Mouse (Mus musculus): Measurements from ENCODE around the gene Srgap2. TPM values are rescaled to one million over a fixed set of nuclear protein-coding genes. Genes with fewer than 3 reads are reported as not detected.

Srgap2 gene
- polyA plus RNA-seq, 1 experiment from 2014 or later, result 24.5 TPM

DNA sequence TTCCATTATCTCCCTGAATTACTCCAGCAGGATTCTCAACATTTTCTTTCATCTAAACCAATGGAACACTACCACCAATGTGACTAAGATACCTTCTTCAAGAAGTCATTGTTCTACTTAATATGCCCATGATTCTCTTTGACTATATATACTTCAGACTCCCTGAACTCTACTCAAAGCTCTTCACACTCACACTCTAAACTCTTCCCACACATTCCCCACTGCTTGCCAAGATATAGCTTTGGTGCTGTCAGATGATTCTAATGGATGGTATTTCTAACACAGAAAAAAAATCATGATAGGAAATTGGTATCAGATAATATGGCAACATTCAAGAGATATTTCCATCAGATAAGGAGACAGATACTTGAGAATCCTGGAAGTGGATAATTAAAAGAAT, 129.0 kb downstream of the Srgap2 start:
- Histone ChIP-seq H3K4me2 (replicated peaks; ENCODE audit: low read depth, low read length) (no peak overlapping the region), H3K27ac (ENCODE audit: low read length) (no peak overlapping the region), H3K9me3 (ENCODE audit: control insufficient read depth, low read depth, low read length) (no peaks in the 10 kb centered on the region), H3K27me3 (ENCODE audit: control insufficient read depth, insufficient read depth, low read length) (no peaks in the 10 kb centered on the region), H3K4me1 (ENCODE audit: control insufficient read depth, insufficient read depth, low read length) (no peaks in the 10 kb centered on the region), H3K4me3 (ENCODE audit: low read depth, low read length) (no peak overlapping the region), H3K9ac (replicated peaks; ENCODE audit: low read depth, low read length) (no peak overlapping the region), H3K36me3 (ENCODE audit: control insufficient read depth, insufficient read depth, low read length) (no peaks in the 10 kb centered on the region)
- no peak for ATAC-seq (ENCODE audit: insufficient number of reproducible peaks, insufficient read depth, low FRiP score, low read depth)

DNA sequence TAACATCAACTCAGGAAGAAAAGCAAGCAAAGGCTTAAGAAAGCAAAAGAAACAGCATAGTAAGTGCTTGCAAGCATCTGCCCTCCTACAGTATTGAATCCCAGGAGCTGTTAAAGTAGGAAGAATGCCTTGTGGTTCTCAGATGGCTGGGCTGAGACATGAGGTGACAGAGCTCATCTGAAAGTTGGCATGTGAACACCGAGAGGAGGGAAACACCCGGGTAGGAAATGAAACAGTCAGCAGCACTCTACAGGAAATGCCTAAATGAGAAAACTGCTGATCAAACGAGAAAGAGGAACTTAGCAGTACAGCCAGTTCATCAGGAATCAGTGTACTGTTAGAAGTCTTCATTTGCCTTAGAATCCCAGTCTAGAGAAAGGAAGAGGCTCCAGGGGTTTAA, 142.7 kb downstream of the Srgap2 start:
- no peaks in the 10 kb centered on the region for H3K36me3 ChIP-seq (ENCODE audit: control insufficient read depth, insufficient read depth, low read length)
- H3K4me1 ChIP-seq (ENCODE audit: control insufficient read depth, insufficient read depth, low read length), result peaks cover 11% of the 10 kb centered on the region; the same call in 1 of the 2 replicates
- H3K4me3 ChIP-seq (ENCODE audit: low read depth, low read length), result no peak overlapping the region
- 45% methylated on average over 3 of the region's 3 CpGs for WGBS
- H3K27ac ChIP-seq (ENCODE audit: low read length), result no peak overlapping the region
- no peaks in the 10 kb centered on the region for H3K27me3 ChIP-seq (ENCODE audit: control insufficient read depth, insufficient read depth, low read length)
- no peaks in the 10 kb centered on the region for H3K9me3 ChIP-seq (ENCODE audit: control insufficient read depth, low read depth, low read length)
- no peak for ATAC-seq (ENCODE audit: insufficient number of reproducible peaks, insufficient read depth, low FRiP score, low read depth)
- H3K4me2 ChIP-seq (replicated peaks; ENCODE audit: low read depth, low read length), result no peak overlapping the region
- no peak overlapping the region for H3K9ac ChIP-seq (replicated peaks; ENCODE audit: low read depth, low read length)

DNA sequence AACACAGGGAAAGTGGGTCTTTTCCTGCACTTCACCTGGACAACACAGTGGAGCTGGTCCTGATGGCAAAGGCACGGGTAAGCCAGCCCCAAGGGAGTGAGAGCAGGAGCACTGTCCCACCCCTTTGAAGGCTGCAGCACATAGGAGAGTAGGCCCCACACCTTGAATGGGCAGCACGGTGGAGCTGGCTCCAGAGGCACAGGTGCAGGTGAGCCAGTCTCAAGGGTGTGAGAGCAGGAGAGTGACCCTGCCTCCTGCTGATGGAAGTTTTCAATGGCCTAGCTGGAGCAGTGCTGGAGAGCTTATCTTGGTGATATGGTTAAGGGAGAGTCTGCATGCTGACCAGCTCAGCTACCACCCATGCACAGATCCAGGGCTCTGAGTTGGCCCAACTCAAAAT, 145.0 kb downstream of the Srgap2 start:
- Histone ChIP-seq H3K4me2 (replicated peaks; ENCODE audit: low read depth, low read length) (no peak overlapping the region), H3K27me3 (ENCODE audit: control insufficient read depth, insufficient read depth, low read length) (no peaks in the 10 kb centered on the region), H3K27ac (ENCODE audit: low read length) (no peak overlapping the region), H3K4me3 (ENCODE audit: low read depth, low read length) (no peak overlapping the region), H3K36me3 (ENCODE audit: control insufficient read depth, insufficient read depth, low read length) (no peaks in the 10 kb centered on the region), H3K9me3 (ENCODE audit: control insufficient read depth, low read depth, low read length) (no peaks in the 10 kb centered on the region), H3K4me1 (ENCODE audit: control insufficient read depth, insufficient read depth, low read length) (peaks cover 24% of the 10 kb centered on the region), H3K9ac (replicated peaks; ENCODE audit: low read depth, low read length) (no peak overlapping the region)
- WGBS, result 71% methylated on average over 2 of the region's 2 CpGs
- ATAC-seq (ENCODE audit: insufficient number of reproducible peaks, insufficient read depth, low FRiP score, low read depth), result peak; percentile 61; the same call in 1 of the 2 replicates

DNA sequence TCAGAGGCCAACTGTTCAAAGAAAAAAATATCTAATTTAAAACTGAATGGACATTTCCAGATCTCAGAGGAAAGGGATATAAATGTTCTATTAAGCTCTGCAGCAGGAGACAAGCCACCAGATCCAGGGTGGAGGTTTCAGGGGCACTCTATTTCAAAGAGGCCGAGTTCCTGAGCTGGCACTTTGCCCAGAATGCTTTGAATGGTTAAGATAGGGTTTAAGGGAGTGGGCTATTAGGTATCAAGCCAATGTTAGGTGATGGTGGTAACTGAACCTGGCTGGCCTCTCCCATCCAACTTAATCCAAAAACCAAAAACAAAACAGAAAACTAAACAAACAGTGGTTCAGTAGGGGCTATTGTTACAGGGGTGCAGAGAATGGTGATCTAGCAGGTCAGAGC, 146.9 kb downstream of the Srgap2 start:
- no peak for ATAC-seq (ENCODE audit: insufficient number of reproducible peaks, insufficient read depth, low FRiP score, low read depth)
- WGBS, result 7% methylated on average over 1 of the region's 1 CpGs
- Histone ChIP-seq H3K4me3 (ENCODE audit: low read depth, low read length) (no peak overlapping the region), H3K4me1 (ENCODE audit: control insufficient read depth, insufficient read depth, low read length) (peaks cover 24% of the 10 kb centered on the region), H3K4me2 (replicated peaks; ENCODE audit: low read depth, low read length) (no peak overlapping the region), H3K27ac (ENCODE audit: low read length) (no peak overlapping the region), H3K27me3 (ENCODE audit: control insufficient read depth, insufficient read depth, low read length) (no peaks in the 10 kb centered on the region), H3K36me3 (ENCODE audit: control insufficient read depth, insufficient read depth, low read length) (no peaks in the 10 kb centered on the region), H3K9ac (replicated peaks; ENCODE audit: low read depth, low read length) (no peak overlapping the region), H3K9me3 (ENCODE audit: control insufficient read depth, low read depth, low read length) (no peaks in the 10 kb centered on the region)

DNA sequence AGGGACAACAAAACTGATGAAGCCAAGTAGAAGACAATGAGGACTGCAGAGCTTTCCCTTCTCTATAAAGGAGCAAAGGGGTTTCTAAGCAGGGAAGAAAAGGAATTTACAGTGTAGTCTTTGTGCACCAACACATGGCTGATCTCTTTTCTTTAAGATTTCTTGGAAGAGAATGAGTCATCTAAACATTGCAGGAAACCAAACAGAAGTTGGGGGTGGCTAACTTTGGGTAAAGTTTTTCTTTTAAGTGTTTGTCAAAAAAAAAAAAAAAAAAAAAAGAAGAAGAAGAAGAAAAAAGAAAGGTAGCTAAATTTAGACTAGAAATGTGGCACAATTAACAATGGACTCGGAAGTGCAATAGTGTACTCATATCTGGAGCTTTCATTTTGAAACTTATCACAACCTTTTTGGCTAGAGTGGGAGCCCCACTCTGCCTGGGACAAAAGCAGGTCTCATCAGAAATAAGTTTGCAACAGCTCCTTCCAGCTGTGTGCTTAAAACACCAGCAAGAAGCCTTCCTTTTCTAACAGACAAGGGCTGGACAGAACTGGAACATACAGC, 148.2 kb downstream of the Srgap2 start:
- Histone ChIP-seq H3K27me3 (ENCODE audit: control insufficient read depth, insufficient read depth, low read length) (no peaks in the 10 kb centered on the region), H3K9me3 (ENCODE audit: control insufficient read depth, low read depth, low read length) (no peaks in the 10 kb centered on the region), H3K9ac (replicated peaks; ENCODE audit: low read depth, low read length) (no peak overlapping the region), H3K4me3 (ENCODE audit: low read depth, low read length) (no peak overlapping the region), H3K36me3 (ENCODE audit: control insufficient read depth, insufficient read depth, low read length) (no peaks in the 10 kb centered on the region), H3K4me2 (replicated peaks; ENCODE audit: low read depth, low read length) (no peak overlapping the region), H3K4me1 (ENCODE audit: control insufficient read depth, insufficient read depth, low read length) (peaks cover 24% of the 10 kb centered on the region), H3K27ac (ENCODE audit: low read length) (peak overlapping the region; percentile 40; the same call in 1 of the 2 replicates)
- WGBS, result 50% methylated on average over 1 of the region's 1 CpGs
- no peak for ATAC-seq (ENCODE audit: insufficient number of reproducible peaks, insufficient read depth, low FRiP score, low read depth)

DNA sequence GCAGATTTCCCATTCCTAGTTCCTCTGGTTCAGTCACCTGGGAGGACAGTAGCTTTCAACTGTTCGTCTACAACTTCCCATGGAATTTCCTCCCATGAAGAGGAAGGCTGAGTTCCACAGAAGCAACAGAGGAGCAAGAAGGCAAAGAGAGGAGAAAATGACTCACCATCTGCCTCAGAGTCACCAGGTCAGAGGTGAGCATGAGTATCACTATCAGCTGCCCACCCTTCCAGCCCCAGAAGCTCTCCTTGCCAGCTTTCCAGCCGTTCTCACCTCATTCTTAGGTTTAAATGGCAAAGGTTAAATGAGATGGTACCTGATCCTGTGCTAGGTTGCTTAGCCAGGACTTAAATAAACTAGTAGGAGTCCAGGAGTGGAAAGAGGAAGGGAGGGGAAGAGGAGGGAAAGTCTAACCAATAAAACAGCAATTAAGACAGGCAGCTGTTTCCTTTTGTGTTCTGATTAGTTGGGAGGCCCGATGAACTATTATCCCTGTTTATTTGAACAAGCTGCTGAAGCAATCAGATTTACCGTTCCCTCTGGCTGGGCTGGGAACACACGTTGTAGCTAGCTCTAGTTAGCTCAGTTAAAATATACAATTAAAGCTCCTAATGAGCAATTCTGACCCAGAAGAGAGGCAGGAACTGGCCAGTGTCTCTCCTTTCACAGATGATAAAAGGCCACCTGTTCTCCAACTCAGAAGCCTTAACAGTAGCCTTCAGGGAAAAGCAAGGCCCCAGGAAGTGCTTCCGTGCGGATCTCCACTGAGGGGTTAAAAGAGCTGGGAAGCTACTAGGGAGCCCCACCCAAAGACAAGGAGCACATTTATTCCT, 148.9 kb downstream of the Srgap2 start:
- ATAC-seq (ENCODE audit: insufficient number of reproducible peaks, insufficient read depth, low FRiP score, low read depth), result no peak
- H3K36me3 ChIP-seq (ENCODE audit: control insufficient read depth, insufficient read depth, low read length), result no peaks in the 10 kb centered on the region
- H3K27me3 ChIP-seq (ENCODE audit: control insufficient read depth, insufficient read depth, low read length), result no peaks in the 10 kb centered on the region
- peak overlapping the region; percentile 40; the same call in 1 of the 2 replicates for H3K27ac ChIP-seq (ENCODE audit: low read length)
- H3K9me3 ChIP-seq (ENCODE audit: control insufficient read depth, low read depth, low read length), result no peaks in the 10 kb centered on the region
- peaks cover 24% of the 10 kb centered on the region for H3K4me1 ChIP-seq (ENCODE audit: control insufficient read depth, insufficient read depth, low read length)
- no peak overlapping the region for H3K4me3 ChIP-seq (ENCODE audit: low read depth, low read length)
- 37% methylated on average over 7 of the region's 7 CpGs for WGBS
- H3K4me2 ChIP-seq (replicated peaks; ENCODE audit: low read depth, low read length), result no peak overlapping the region
- H3K9ac ChIP-seq (replicated peaks; ENCODE audit: low read depth, low read length), result no peak overlapping the region

DNA sequence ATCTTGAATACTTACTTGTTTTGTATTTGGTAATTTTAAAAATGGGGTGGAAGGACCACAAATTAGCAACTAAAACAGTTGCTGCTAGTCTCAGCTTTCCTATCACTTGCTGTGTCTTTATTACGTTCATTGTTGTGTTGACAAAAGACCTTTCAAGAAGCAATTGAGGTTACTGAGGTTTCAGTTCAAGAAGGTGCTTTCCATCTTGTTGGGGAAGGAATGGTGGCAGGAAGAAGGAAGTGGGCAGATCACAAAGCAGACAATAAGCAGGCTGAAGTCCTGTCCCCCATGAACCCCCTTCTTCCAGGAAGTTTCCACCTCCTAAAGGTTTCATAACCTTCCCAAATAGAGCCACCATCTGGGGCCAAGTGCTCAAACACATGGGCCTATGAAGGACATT, 161.3 kb downstream of the Srgap2 start:
- no peak overlapping the region for H3K9ac ChIP-seq (replicated peaks; ENCODE audit: low read depth, low read length)
- H3K4me1 ChIP-seq (ENCODE audit: control insufficient read depth, insufficient read depth, low read length), result no peaks in the 10 kb centered on the region
- H3K27ac ChIP-seq (ENCODE audit: low read length), result no peak overlapping the region
- H3K27me3 ChIP-seq (ENCODE audit: control insufficient read depth, insufficient read depth, low read length), result no peaks in the 10 kb centered on the region
- H3K4me3 ChIP-seq (ENCODE audit: low read depth, low read length), result no peak overlapping the region
- no peak for ATAC-seq (ENCODE audit: insufficient number of reproducible peaks, insufficient read depth, low FRiP score, low read depth)
- H3K4me2 ChIP-seq (replicated peaks; ENCODE audit: low read depth, low read length), result no peak overlapping the region
- H3K9me3 ChIP-seq (ENCODE audit: control insufficient read depth, low read depth, low read length), result no peaks in the 10 kb centered on the region
- H3K36me3 ChIP-seq (ENCODE audit: control insufficient read depth, insufficient read depth, low read length), result no peaks in the 10 kb centered on the region
- 78% methylated on average over 1 of the region's 1 CpGs for WGBS

DNA sequence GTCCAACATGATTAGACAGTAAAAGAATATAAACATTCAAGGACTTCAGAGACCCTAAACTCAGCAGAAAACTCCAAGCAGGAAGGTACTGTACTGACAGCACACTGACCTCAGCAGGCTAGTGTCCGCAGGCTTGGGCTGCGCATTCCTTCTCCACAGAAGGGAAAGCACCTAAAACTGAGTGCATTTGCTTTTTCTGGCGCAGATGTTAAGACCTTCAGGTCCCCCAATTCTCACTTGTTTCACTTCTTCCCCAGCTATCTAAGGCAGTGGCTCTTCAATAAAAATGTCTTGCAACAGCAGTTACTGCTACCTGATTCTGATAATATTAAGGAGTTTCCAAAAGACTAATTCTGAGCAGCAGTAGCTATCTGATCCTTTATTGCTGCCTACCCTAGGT, 162.7 kb downstream of the Srgap2 start:
- WGBS, result 87% methylated on average over 3 of the region's 3 CpGs
- Histone ChIP-seq H3K4me2 (replicated peaks; ENCODE audit: low read depth, low read length) (no peak overlapping the region), H3K9ac (replicated peaks; ENCODE audit: low read depth, low read length) (no peak overlapping the region), H3K4me1 (ENCODE audit: control insufficient read depth, insufficient read depth, low read length) (no peaks in the 10 kb centered on the region), H3K27me3 (ENCODE audit: control insufficient read depth, insufficient read depth, low read length) (no peaks in the 10 kb centered on the region), H3K4me3 (ENCODE audit: low read depth, low read length) (no peak overlapping the region), H3K36me3 (ENCODE audit: control insufficient read depth, insufficient read depth, low read length) (no peaks in the 10 kb centered on the region), H3K9me3 (ENCODE audit: control insufficient read depth, low read depth, low read length) (no peaks in the 10 kb centered on the region), H3K27ac (ENCODE audit: low read length) (no peak overlapping the region)
- ATAC-seq (ENCODE audit: insufficient number of reproducible peaks, insufficient read depth, low FRiP score, low read depth), result no peak

All from stomach, embryonic 14.5 days (tissue).